Mouse (Mus musculus): ENCODE measurements at regions not wholly inside any gene's neighbourhood (a gene's known extent, or its start where the extent isn't known, plus 50 kb on each side); places are given as distances from the start of the nearest gene placed in this dataset.

DNA sequence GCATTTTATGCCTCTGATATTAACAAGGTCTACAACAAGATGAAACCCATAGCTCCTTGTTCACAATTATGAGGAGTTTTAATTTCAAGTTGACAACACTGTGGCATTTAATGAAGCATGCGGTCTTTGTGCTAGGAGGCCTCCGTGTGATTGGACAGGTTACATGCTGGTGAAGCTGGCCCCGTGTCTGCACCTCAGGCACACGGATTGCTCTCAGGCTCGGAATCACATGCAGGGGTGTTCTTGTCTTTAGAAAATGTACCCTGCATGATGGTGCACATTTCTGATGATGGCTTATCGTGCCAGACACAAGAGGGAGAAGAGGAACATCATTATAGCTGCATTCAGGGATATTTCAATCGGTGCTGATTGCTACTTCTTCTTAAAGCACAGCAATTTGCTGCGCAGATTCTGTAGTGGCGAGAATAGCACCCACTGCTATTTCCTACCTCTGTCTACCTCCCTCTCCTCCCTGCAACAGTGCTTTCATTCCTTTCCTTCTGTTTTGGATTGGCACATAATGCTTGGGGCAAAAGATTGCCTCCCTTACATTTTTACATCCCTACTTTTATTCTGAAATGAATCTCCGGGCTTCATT lies 454.9 kb upstream of the Tle4 start:
- Histone ChIP-seq H3K4me2 (no peak overlapping the region), H3K27me3 (no peaks in the 10 kb centered on the region), H3K4me1 (no peaks in the 10 kb centered on the region), H3K9me3 (no peaks in the 10 kb centered on the region), H3K9ac (no peak overlapping the region), H3K27ac (no peak overlapping the region), H3K4me3 (no peak overlapping the region), H3K36me3 (no peaks in the 10 kb centered on the region)
- ATAC-seq (ENCODE audit: borderline replicate concordance, extremely low read depth, low FRiP score, low TSS enrichment), result no peak
- 85% methylated on average over 10 of the region's 10 CpGs for WGBS

DNA sequence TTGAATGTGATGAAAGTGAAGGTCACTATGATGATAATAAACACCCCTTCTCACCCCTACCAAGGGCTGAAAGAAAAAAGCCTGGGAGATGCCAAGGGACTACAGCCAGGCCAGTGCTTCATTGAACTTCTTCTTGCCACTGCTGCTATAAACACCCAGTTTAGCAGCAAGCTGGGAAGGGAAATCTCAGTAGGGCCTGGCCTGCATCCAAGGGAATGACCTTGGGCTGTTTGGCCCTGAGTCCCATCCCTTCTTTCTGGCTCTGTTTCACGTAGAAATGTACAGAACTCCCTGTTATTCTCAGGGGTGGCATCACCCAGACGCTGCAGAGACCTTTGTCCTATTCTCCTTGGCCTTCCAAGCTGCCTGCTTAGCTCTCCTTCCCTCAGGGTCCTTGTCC lies 450.0 kb upstream of the Tle4 start:
- no peaks in the 10 kb centered on the region for H3K27me3 ChIP-seq
- no peaks in the 10 kb centered on the region for H3K36me3 ChIP-seq
- no peak overlapping the region for H3K4me2 ChIP-seq
- no peak for ATAC-seq (ENCODE audit: borderline replicate concordance, extremely low read depth, low FRiP score, low TSS enrichment)
- no peaks in the 10 kb centered on the region for H3K9me3 ChIP-seq
- no peaks in the 10 kb centered on the region for H3K4me1 ChIP-seq
- no peak overlapping the region for H3K9ac ChIP-seq
- H3K27ac ChIP-seq, result no peak overlapping the region
- 51% methylated on average over 2 of the region's 2 CpGs for WGBS
- H3K4me3 ChIP-seq, result no peak overlapping the region

DNA sequence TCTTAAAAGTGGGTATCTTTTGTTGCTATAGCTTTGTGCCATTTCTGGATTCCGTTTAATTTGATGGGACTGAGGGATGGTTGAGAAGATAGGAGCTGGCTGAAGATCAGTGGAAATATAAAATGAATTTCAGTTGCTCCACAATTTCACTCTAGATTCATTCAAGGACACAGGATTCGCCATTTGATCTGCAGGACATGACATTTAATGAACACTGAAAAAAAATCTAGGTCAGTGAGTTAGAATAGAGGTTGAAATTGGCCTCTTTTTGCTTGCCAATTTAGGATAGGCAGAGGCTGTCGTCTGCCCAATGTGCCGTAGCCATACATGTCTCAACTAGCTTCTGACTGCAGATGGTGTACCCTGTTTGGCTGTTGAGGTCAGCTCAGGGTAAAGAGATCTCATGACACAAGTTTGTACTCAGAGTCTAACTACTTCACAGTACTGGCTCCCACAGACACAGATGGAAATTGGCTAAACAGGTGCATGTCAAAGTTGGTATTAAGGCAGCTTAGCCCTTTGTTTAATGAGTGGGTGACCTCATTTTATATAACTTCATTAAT lies 449.5 kb upstream of the Tle4 start:
- Histone ChIP-seq H3K9ac (no peak overlapping the region), H3K4me2 (no peak overlapping the region), H3K36me3 (no peaks in the 10 kb centered on the region), H3K4me1 (no peaks in the 10 kb centered on the region), H3K27ac (no peak overlapping the region), H3K27me3 (no peaks in the 10 kb centered on the region), H3K4me3 (no peak overlapping the region), H3K9me3 (no peaks in the 10 kb centered on the region)
- no peak for ATAC-seq (ENCODE audit: borderline replicate concordance, extremely low read depth, low FRiP score, low TSS enrichment)
- 82% methylated on average over 4 of the region's 4 CpGs for WGBS

DNA sequence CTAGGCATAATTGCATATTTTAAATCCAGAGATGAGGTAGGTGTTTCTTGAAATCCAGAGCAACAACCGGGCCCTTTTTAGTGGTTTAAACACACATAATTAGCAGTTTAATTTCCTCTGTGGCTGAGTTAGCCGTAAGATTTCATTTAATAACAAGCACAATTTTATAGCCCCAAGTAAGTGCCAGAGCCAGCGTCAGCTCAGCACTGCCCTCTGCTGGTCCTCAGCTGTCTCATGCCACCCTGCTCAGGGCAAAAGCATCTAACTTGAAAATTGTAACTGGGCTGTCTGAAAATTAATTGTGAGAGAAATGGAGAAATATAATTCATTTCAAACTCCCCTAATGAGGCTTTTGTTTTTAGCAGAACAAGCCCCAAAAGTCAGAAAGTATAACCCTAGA lies 437.7 kb upstream of the Tle4 start:
- Histone ChIP-seq H3K4me1 (no peaks in the 10 kb centered on the region), H3K9ac (no peak overlapping the region), H3K4me3 (no peak overlapping the region), H3K9me3 (no peaks in the 10 kb centered on the region), H3K36me3 (no peaks in the 10 kb centered on the region), H3K27ac (no peak overlapping the region), H3K27me3 (peaks cover 11% of the 10 kb centered on the region), H3K4me2 (no peak overlapping the region)
- 6% methylated on average over 3 of the region's 3 CpGs for WGBS
- ATAC-seq (ENCODE audit: borderline replicate concordance, extremely low read depth, low FRiP score, low TSS enrichment), result no peak

DNA sequence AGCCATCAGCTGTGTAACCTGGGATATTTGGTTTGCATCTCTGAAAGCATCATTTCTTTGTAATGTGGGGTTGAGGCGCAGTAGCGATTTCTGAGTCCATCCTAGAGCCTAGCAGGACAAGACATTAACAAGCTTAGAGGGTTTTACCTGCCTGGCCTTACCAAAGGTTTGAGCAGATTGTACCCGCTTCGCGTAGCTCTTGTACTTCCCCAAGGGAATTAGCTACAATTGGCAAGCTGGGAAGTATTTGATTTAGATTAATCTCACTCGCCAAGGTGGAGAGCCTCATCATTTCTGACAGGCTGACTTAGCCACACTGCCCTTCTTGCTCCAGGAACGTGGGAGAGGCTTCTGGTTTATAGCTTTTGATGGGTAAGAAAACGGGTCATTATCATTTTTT lies 436.1 kb upstream of the Tle4 start:
- no peak overlapping the region for H3K4me3 ChIP-seq
- H3K4me2 ChIP-seq, result no peak overlapping the region
- no peaks in the 10 kb centered on the region for H3K9me3 ChIP-seq
- 60% methylated on average over 8 of the region's 8 CpGs for WGBS
- no peak overlapping the region for H3K27ac ChIP-seq
- no peak for ATAC-seq (ENCODE audit: borderline replicate concordance, extremely low read depth, low FRiP score, low TSS enrichment)
- H3K27me3 ChIP-seq, result peaks cover 11% of the 10 kb centered on the region
- H3K4me1 ChIP-seq, result no peaks in the 10 kb centered on the region
- H3K36me3 ChIP-seq, result no peaks in the 10 kb centered on the region
- H3K9ac ChIP-seq, result no peak overlapping the region

DNA sequence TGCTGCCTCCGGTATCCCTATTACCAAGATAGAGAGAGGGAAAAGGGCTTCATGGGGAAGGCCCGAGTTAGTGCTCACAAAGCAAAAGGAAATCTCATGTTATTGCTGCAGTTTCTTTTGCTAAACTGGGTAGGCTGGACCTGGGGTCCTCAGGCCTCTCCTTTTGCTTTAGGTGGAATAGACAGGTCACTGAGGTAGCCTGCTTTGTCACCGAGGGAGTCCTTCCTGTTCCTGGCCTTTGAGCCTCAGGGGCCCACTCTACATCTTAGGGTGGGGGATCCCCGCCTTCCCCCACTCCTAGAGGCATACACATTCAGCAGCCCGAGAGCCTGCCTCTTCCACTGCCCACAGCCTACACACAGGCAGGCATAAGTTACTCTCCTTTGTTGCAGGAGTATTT lies 435.5 kb upstream of the Tle4 start:
- Histone ChIP-seq H3K9ac (no peak overlapping the region), H3K27ac (no peak overlapping the region), H3K4me2 (no peak overlapping the region), H3K36me3 (no peaks in the 10 kb centered on the region), H3K9me3 (no peaks in the 10 kb centered on the region), H3K4me1 (no peaks in the 10 kb centered on the region), H3K4me3 (no peak overlapping the region), H3K27me3 (peaks cover 11% of the 10 kb centered on the region)
- ATAC-seq (ENCODE audit: borderline replicate concordance, extremely low read depth, low FRiP score, low TSS enrichment), result no peak
- 79% methylated on average over 5 of the region's 5 CpGs for WGBS

DNA sequence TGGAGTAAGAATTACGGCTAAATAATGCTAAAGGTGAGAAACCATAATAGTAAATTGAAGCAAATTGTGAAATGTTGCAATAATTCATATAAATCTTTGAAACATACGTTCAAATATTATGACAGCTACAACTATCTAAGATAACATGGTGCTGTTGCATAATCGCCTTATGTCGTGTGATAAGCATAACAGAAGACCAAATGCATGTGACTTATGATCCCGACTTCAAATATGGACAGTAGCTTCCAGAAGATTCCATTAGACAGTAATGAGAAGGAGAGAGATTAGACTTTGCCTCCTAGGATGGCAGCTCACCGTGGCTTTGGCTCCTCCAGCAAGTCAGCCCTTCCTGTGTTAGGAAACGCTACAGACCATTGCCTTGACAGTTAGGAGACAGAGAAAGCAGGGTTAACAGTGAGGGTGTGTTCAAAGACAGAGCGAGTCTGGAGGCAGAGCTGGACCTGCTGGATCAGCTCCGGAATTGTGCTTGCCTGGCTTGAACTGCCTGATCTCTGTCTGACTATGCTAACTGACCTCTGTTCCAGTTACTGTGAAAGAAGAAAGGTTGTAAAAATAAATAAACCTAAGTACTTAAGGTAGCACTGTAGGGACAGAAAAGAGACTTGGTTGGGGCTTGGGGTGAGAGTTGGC lies 434.6 kb upstream of the Tle4 start:
- Histone ChIP-seq H3K4me3 (no peak overlapping the region), H3K27me3 (peaks cover 11% of the 10 kb centered on the region), H3K9me3 (no peaks in the 10 kb centered on the region), H3K27ac (no peak overlapping the region), H3K4me1 (no peaks in the 10 kb centered on the region), H3K36me3 (no peaks in the 10 kb centered on the region), H3K4me2 (no peak overlapping the region), H3K9ac (no peak overlapping the region)
- 50% methylated on average over 9 of the region's 9 CpGs for WGBS
- no peak for ATAC-seq (ENCODE audit: borderline replicate concordance, extremely low read depth, low FRiP score, low TSS enrichment)

DNA sequence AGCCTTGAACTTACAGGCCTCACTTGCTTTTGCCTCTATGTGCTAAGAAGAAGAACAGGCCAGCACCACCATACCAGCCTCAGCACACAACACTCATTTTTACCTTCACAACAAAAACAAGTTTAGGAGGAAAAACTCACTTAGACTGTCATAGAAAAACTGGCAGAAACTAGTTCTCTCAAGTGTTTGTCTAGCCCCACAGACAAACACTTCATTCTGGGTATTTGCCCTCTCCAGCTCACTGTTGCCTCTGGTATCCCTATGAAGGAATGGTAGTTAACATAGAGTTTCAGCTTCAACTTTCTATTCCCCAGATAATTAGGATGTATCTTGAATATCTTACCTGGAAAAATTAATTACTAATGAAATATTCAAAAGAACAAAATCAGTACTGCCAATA lies 433.6 kb upstream of the Tle4 start:
- Histone ChIP-seq H3K9me3 (no peaks in the 10 kb centered on the region), H3K4me3 (no peak overlapping the region), H3K27me3 (peaks cover 5% of the 10 kb centered on the region), H3K4me2 (no peak overlapping the region), H3K4me1 (no peaks in the 10 kb centered on the region), H3K27ac (no peak overlapping the region), H3K36me3 (no peaks in the 10 kb centered on the region), H3K9ac (no peak overlapping the region)
- ATAC-seq (ENCODE audit: borderline replicate concordance, extremely low read depth, low FRiP score, low TSS enrichment), result no peak

DNA sequence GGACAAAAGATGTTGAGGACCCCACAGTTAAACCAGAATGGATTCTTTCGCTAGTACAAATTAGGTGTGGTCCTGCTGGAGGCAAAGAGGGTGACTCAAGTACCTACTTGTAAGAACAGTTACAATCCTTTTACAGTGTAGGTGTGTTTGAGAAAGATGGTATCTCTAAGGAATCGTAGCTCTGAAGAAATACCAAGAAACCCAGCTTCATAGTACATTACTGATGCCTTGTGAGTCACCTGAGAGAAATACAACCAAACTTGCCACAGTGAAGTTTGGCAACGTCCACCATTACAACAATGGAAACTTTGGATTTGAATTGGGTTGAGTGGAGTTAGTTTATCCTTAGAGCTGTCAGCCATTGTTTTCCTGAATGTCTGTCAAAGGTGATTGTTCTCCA lies 405.7 kb upstream of the Tle4 start:
- Histone ChIP-seq H3K4me1 (peaks cover 5% of the 10 kb centered on the region; the same call in 1 of the 2 replicates), H3K4me2 (no peak overlapping the region), H3K36me3 (no peaks in the 10 kb centered on the region), H3K4me3 (no peak overlapping the region), H3K9me3 (no peaks in the 10 kb centered on the region), H3K27ac (no peak overlapping the region), H3K27me3 (no peaks in the 10 kb centered on the region), H3K9ac (no peak overlapping the region)
- ATAC-seq (ENCODE audit: borderline replicate concordance, extremely low read depth, low FRiP score, low TSS enrichment), result no peak
- 39% methylated on average over 3 of the region's 3 CpGs for WGBS

DNA sequence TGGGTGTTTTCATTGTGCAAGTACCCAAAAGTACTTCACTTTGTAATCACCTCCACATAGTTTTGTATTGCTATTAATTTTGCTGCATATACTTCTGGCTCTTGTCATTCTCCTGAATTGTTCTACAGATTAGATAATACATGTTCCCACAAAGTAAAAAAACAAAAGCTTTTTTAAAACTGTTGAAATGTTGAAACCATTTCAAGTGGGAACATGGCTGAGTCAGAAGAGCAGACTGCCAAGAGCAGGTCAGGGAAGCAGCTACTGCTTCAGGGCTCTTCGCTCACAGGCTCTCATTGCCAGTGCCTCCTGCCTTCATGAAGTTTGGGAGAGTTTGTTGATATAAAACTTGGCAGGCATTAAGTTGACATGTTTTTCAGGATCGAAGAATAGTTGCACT lies 395.5 kb upstream of the Tle4 start:
- no peak for ATAC-seq (ENCODE audit: borderline replicate concordance, extremely low read depth, low FRiP score, low TSS enrichment)
- Histone ChIP-seq H3K36me3 (no peaks in the 10 kb centered on the region), H3K27ac (no peak overlapping the region), H3K9me3 (no peaks in the 10 kb centered on the region), H3K4me2 (no peak overlapping the region), H3K4me1 (no peaks in the 10 kb centered on the region), H3K27me3 (no peaks in the 10 kb centered on the region), H3K4me3 (no peak overlapping the region), H3K9ac (no peak overlapping the region)
- 68% methylated on average over 2 of the region's 2 CpGs for WGBS

DNA sequence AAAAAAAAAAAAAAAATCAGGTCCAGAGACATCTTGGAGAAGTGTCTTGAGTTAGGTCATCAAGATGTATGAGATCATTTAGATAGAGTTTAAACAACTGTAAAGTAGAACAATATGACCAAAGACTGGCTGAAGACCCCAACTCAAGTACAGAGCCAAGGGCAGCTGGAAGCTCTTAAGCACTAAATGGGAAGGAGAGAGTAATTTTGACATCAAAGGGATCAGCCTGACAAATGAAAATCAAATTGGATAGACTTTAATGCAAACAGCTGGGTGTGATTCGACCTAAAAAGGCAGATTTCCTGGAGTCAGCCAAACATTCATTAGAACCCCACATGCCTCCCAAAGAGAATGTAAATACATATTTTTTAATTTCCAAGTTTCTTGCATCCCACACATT lies 372.3 kb upstream of the Tle4 start:
- 3% methylated on average over 1 of the region's 1 CpGs for WGBS
- no peak overlapping the region for H3K4me3 ChIP-seq
- ATAC-seq (ENCODE audit: borderline replicate concordance, extremely low read depth, low FRiP score, low TSS enrichment), result peak; percentile 57; the same call in 1 of the 2 replicates
- H3K27ac ChIP-seq, result no peak overlapping the region
- no peak overlapping the region for H3K9ac ChIP-seq
- H3K27me3 ChIP-seq, result peaks cover 3% of the 10 kb centered on the region; the same call in 1 of the 2 replicates
- 0 out of 2 replicates have a peak, but pooled peaks cover 4% of the 10 kb centered on the region for H3K4me1 ChIP-seq
- H3K9me3 ChIP-seq, result no peaks in the 10 kb centered on the region
- H3K4me2 ChIP-seq, result no peak overlapping the region
- no peaks in the 10 kb centered on the region for H3K36me3 ChIP-seq

DNA sequence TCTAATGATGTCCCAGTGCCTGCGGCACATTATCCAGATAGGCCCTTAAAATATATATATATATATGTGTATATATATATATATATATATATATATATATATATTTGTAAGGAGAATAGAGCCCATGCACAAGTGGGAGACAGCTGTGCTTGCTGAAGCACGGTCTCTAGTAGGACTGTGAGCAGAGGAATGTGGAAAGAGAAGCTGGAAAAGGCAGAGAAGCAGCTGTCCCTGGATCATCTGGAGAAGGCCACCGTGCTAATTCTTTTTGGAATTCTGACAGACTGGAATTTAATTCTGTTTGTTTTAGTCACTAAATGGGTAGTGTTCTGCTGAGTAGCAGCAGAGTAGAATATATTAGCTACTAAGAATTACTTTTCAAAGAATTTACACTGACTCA lies 370.4 kb upstream of the Tle4 start:
- H3K9ac ChIP-seq, result no peak overlapping the region
- no peak for ATAC-seq (ENCODE audit: borderline replicate concordance, extremely low read depth, low FRiP score, low TSS enrichment)
- WGBS, result 56% methylated on average over 3 of the region's 3 CpGs

More for the DNA sequence above, 370.4 kb upstream of the Tle4 start:
- Histone ChIP-seq H3K27me3 (peaks cover 2% of the 10 kb centered on the region; the same call in 1 of the 2 replicates), H3K9me3 (no peaks in the 10 kb centered on the region), H3K27ac (no peak overlapping the region), H3K4me1 (0 out of 2 replicates have a peak, but pooled peaks cover 4% of the 10 kb centered on the region), H3K4me2 (no peak overlapping the region), H3K36me3 (no peaks in the 10 kb centered on the region), H3K4me3 (no peak overlapping the region)
